Mouse (Mus musculus) CH12.LX (cell line): ENCODE results near the gene She. TPM values are rescaled to one million over a fixed set of nuclear protein-coding genes. Genes with fewer than 3 reads are reported as not detected.

Experiments used
- DNase-seq: peaks from one replicate; pipeline ENCODE4 v3.0.0-alpha.2; 2013; ENCODE audit errors: extremely low read depth
- H3K27ac ChIP-seq: 2 replicates; pipeline ENCODE4 v1.5.1; 2012; ENCODE audit warnings: low read depth, mild to moderate bottlenecking, control low read depth, moderate library complexity; ENCODE audit not compliant: insufficient read depth
- H3K27me3 ChIP-seq: replicated peaks from 2 replicates; pipeline ENCODE3; 2012; ENCODE audit warnings: inconsistent platforms
- H3K36me3 ChIP-seq, 2 experiments: replicated peaks in 1 of 2; 2 replicates each; pipeline versions ENCODE3 to v1.6.1; 2012; ENCODE audit warnings: inconsistent platforms in 1 of 2, low read length in 1 of 2, mild to moderate bottlenecking in 1 of 2, mixed read lengths in 1 of 2, moderate library complexity in 1 of 2; ENCODE audit not compliant: control insufficient read depth in 1 of 2, insufficient read depth in 1 of 2
- H3K4me1 ChIP-seq, 2 experiments: 2 replicates each; pipeline ENCODE4 v1.6.1; 2012; ENCODE audit warnings: inconsistent platforms in 1 of 2, moderate library complexity in 1 of 2; ENCODE audit not compliant: insufficient read depth in 2 of 2, control insufficient read depth in 1 of 2
- H3K4me2 ChIP-seq: 2 replicates; pipeline ENCODE4 v1.6.1; 2012; ENCODE audit warnings: low read depth, mild to moderate bottlenecking, control low read depth; ENCODE audit not compliant: poor library complexity, insufficient read depth, severe bottlenecking
- H3K4me3 ChIP-seq, 3 experiments: fragments of 150-350 bp in 1 of 3; sonication (generic) in 1 of 3; replicated peaks in 1 of 3; 2 replicates each; pipeline versions ENCODE3 to v1.5.1; 2011 to 2012; ENCODE audit warnings: low read depth in 2 of 3, low read length in 2 of 3, mild to moderate bottlenecking in 2 of 3, moderate library complexity in 2 of 3, control low read depth in 1 of 3, improper control_type of control experiment in 1 of 3, inconsistent platforms in 1 of 3, mixed read lengths in 1 of 3; ENCODE audit not compliant: poor library complexity in 1 of 3
- H3K79me2 ChIP-seq: replicated peaks from 2 replicates; pipeline ENCODE4 v1.6.1; 2012; ENCODE audit warnings: mild to moderate bottlenecking, moderate library complexity; ENCODE audit not compliant: control insufficient read depth, poor library complexity, insufficient read depth, severe bottlenecking; ENCODE audit errors: extremely low read depth
- H3K9ac ChIP-seq: 2 replicates; pipeline ENCODE4 v1.6.1; 2012; ENCODE audit warnings: low read depth, mild to moderate bottlenecking, control low read depth, moderate library complexity; ENCODE audit not compliant: insufficient read depth
- H3K9me3 ChIP-seq: replicated peaks from 2 replicates; pipeline ENCODE3; 2012; ENCODE audit warnings: low read length, inconsistent platforms, mixed read lengths
- BHLHE40 ChIP-seq: IDR thresholded peaks from 2 replicates; pipeline ENCODE4 v1.6.1; 2011; ENCODE audit warnings: mild to moderate bottlenecking, low read depth, low read length, improper control_type of control experiment
- CHD1 ChIP-seq: IDR thresholded peaks from 2 replicates; pipeline ENCODE4 v1.6.1; 2012; ENCODE audit warnings: low read depth, low read length, improper control_type of control experiment, inconsistent platforms
- CHD2 ChIP-seq: IDR thresholded peaks from 2 replicates; pipeline ENCODE4 v1.6.1; 2011; ENCODE audit warnings: low read length, improper control_type of control experiment
- CTCF ChIP-seq, 2 experiments: IDR thresholded peaks in 1 of 2; conservative IDR thresholded peaks in 1 of 2; 2 replicates each; pipeline ENCODE4 v1.5.1; 2011 to 2012; ENCODE audit warnings: low read depth in 2 of 2, low read length in 2 of 2, improper control_type of control experiment in 1 of 2, inconsistent platforms in 1 of 2, mild to moderate bottlenecking in 1 of 2, moderate library complexity in 1 of 2
- E2F4 ChIP-seq: IDR thresholded peaks from 2 replicates; pipeline ENCODE4 v1.6.1; 2011; ENCODE audit warnings: low read depth, low read length, improper control_type of control experiment; ENCODE audit not compliant: insufficient replicate concordance
- ELF1 ChIP-seq: IDR thresholded peaks from 2 replicates; pipeline ENCODE4 v1.6.1; 2014; ENCODE audit warnings: low read depth, mild to moderate bottlenecking, inconsistent platforms, low read length, improper control_type of control experiment
- ETS1 ChIP-seq: conservative IDR thresholded peaks from 2 replicates; pipeline ENCODE4 v1.6.1; 2012; ENCODE audit warnings: low read depth, mild to moderate bottlenecking, inconsistent platforms, low read length, improper control_type of control experiment, moderate library complexity
- HCFC1 ChIP-seq: IDR thresholded peaks from 2 replicates; pipeline ENCODE4 v1.6.1; 2012; ENCODE audit warnings: low read depth, mild to moderate bottlenecking, inconsistent platforms, low read length, improper control_type of control experiment
- JUN ChIP-seq: IDR thresholded peaks from 2 replicates; pipeline ENCODE4 v1.6.1; 2011; ENCODE audit warnings: low read depth, mild to moderate bottlenecking, low read length, improper control_type of control experiment, moderate library complexity; ENCODE audit not compliant: insufficient read depth
- JUND ChIP-seq: conservative IDR thresholded peaks from 2 replicates; pipeline ENCODE4 v1.6.1; 2011; ENCODE audit warnings: low read depth, low read length, improper control_type of control experiment
- KAT2A ChIP-seq: IDR thresholded peaks from 2 replicates; pipeline ENCODE4 v1.6.1; 2012; ENCODE audit warnings: low read length, improper control_type of control experiment, inconsistent platforms; ENCODE audit not compliant: insufficient replicate concordance
- MAFK ChIP-seq: IDR thresholded peaks from 2 replicates; pipeline ENCODE4 v1.6.1; 2011; ENCODE audit warnings: low read length, improper control_type of control experiment; ENCODE audit not compliant: insufficient replicate concordance
- MAX ChIP-seq: IDR thresholded peaks from 2 replicates; pipeline ENCODE4 v1.6.1; 2011; ENCODE audit warnings: low read length, improper control_type of control experiment
- MAZ ChIP-seq: IDR thresholded peaks from 2 replicates; pipeline ENCODE4 v1.6.1; 2012; ENCODE audit warnings: low read depth, mild to moderate bottlenecking, inconsistent platforms, low read length, improper control_type of control experiment, moderate library complexity
- MEF2A ChIP-seq: IDR thresholded peaks from 2 replicates; pipeline ENCODE4 v1.6.1; 2014; ENCODE audit warnings: low read depth, mild to moderate bottlenecking, inconsistent platforms, low read length, improper control_type of control experiment, borderline replicate concordance
- MXI1 ChIP-seq: IDR thresholded peaks from 2 replicates; pipeline ENCODE4 v1.6.1; 2011; ENCODE audit warnings: mild to moderate bottlenecking, low read depth, low read length, improper control_type of control experiment
- NELFE ChIP-seq: IDR thresholded peaks from 2 replicates; pipeline ENCODE4 v1.6.1; 2011; ENCODE audit warnings: low read depth, low read length, improper control_type of control experiment
- NRF1 ChIP-seq: IDR thresholded peaks from 2 replicates; pipeline ENCODE4 v1.6.1; 2014; ENCODE audit warnings: low read depth, mild to moderate bottlenecking, inconsistent platforms, low read length, improper control_type of control experiment, moderate library complexity
- PAX5 ChIP-seq: IDR thresholded peaks from 2 replicates; pipeline ENCODE4 v1.6.1; 2012; ENCODE audit warnings: low read length, inconsistent platforms, mixed read lengths
- POLR2AphosphoS2 ChIP-seq: IDR thresholded peaks from 2 replicates; pipeline ENCODE4 v1.6.1; 2011; ENCODE audit warnings: low read depth, low read length, improper control_type of control experiment
- RAD21 ChIP-seq: IDR thresholded peaks from 2 replicates; pipeline ENCODE4 v1.6.1; 2011; ENCODE audit warnings: low read depth, mild to moderate bottlenecking, low read length, improper control_type of control experiment, moderate library complexity
- RCOR1 ChIP-seq: conservative IDR thresholded peaks from 2 replicates; pipeline ENCODE4 v1.6.1; 2012; ENCODE audit warnings: low read depth, mild to moderate bottlenecking, inconsistent platforms, low read length, improper control_type of control experiment
- SIN3A ChIP-seq: IDR thresholded peaks from 2 replicates; pipeline ENCODE4 v1.6.1; 2012; ENCODE audit warnings: low read length, improper control_type of control experiment, inconsistent platforms
- TBP ChIP-seq: conservative IDR thresholded peaks from 2 replicates; pipeline ENCODE4 v1.6.1; 2011; ENCODE audit warnings: low read depth, low read length, improper control_type of control experiment
- TCF12 ChIP-seq: IDR thresholded peaks from 2 replicates; pipeline ENCODE4 v1.6.1; 2014; ENCODE audit warnings: low read depth, mild to moderate bottlenecking, inconsistent platforms, low read length, improper control_type of control experiment
- UBTF ChIP-seq: IDR thresholded peaks from 2 replicates; pipeline ENCODE4 v1.6.1; 2012; ENCODE audit warnings: low read depth, mild to moderate bottlenecking, inconsistent platforms, low read length, improper control_type of control experiment, moderate library complexity
- USF2 ChIP-seq: conservative IDR thresholded peaks from 2 replicates; pipeline ENCODE4 v1.6.1; 2011; ENCODE audit warnings: low read depth, low read length, improper control_type of control experiment
- ZC3H11A ChIP-seq: IDR thresholded peaks from 2 replicates; pipeline ENCODE4 v1.6.1; 2012; ENCODE audit warnings: low read depth, mild to moderate bottlenecking, inconsistent platforms, low read length, improper control_type of control experiment
- ZMIZ1 ChIP-seq: IDR thresholded peaks from 2 replicates; pipeline ENCODE4 v1.6.1; 2012; ENCODE audit warnings: low read depth, mild to moderate bottlenecking, inconsistent platforms, low read length, improper control_type of control experiment
- ZNF384 ChIP-seq: IDR thresholded peaks from 2 replicates; pipeline ENCODE4 v1.6.1; 2012; ENCODE audit warnings: low read depth, low read length, improper control_type of control experiment, inconsistent platforms
- dilution Hi-C: fragments of 300-500 bp; cut with MboI; formaldehyde crosslinking; loops from 2 replicates; pipeline ENCODE4 v1.14.3; 2020; ENCODE audit warnings: low sequenced_read_pairs; ENCODE audit not compliant: extremely low pct_unique_long_range_greater_than_20kb, extremely low pct_ligation_motif_present
- in situ Hi-C: fragments of 300-500 bp; cut with MboI; formaldehyde crosslinking; loops from 3 replicates; pipeline ENCODE4 v1.14.3; 2019; ENCODE audit warnings: low sequenced_read_pairs, low pct_ligation_motif_present, low pct_unique_long_range_greater_than_20kb, mixed read lengths
- polyA plus RNA-seq: library from polyadenylated mRNA; unstranded; fragments of >175 nt; gene quantifications from 2 replicates; pipeline ENCODE4 v1.2.1, GENCODE M21; 2012; ENCODE audit warnings: low read depth; ENCODE audit not compliant: insufficient read length
- total RNA-seq, 2 experiments: library from RNA; depleted of rRNA; stranded (reverse); fragments of 300-350 nt in 1 of 2; fragments of >200 nt in 1 of 2; gene quantifications; 2 replicates each; pipeline ENCODE4 v1.2.3; 2012 to 2014

The She gene
- total and polyA plus RNA-seq, 3 experiments = not detected

DNA sequence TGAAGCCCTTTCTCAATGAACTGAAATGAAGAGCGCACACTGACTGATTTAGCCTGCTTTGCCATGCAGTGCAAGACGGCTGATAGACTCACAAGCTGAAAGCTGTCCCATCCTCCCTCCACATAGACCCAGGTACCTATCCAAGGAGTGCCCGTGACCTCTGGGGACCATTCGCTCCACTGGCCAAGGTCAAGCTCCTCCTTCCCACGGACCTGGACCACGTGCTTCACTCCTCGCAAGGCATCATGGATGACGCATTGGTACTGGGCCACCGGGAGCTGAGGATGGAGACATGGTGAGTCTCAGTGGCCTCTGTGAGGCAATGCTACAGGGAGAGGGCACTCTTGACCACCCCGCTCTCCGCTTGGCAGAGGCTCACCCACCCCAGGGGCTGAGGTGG lies 54.6 kb downstream of the She start:
- Histone ChIP-seq H3K9ac (no peak overlapping the region), H3K4me2 (no peak overlapping the region), H3K27ac (no peak overlapping the region), H3K27me3 (no peaks in the 10 kb centered on the region), H3K36me3 (peaks cover 3 to 13% of the 10 kb centered on the region in 2 experiments), H3K4me3 (no peak overlapping the region), H3K4me1 (peaks cover 52 to 90% of the 10 kb centered on the region in 2 experiments), H3K79me2 (no peaks in the 10 kb centered on the region), H3K9me3 (no peaks in the 10 kb centered on the region)
- in situ Hi-C loops = no loop called here
- dilution Hi-C loops = no loop called here
- TF ChIP-seq ETS1 (no peak), PAX5 (no peak), ZNF384 (no peak), RCOR1 (no peak), ZMIZ1 (no peak), NRF1 (no peak), RAD21 (no peak), SIN3A (no peak), ZC3H11A (no peak), MAZ (no peak), MXI1 (no peak), MAX (no peak), USF2 (no peak), CHD1 (no peak), POLR2AphosphoS2 (no peak), HCFC1 (no peak), NELFE (no peak)
- DNase-seq = no peak

DNA sequence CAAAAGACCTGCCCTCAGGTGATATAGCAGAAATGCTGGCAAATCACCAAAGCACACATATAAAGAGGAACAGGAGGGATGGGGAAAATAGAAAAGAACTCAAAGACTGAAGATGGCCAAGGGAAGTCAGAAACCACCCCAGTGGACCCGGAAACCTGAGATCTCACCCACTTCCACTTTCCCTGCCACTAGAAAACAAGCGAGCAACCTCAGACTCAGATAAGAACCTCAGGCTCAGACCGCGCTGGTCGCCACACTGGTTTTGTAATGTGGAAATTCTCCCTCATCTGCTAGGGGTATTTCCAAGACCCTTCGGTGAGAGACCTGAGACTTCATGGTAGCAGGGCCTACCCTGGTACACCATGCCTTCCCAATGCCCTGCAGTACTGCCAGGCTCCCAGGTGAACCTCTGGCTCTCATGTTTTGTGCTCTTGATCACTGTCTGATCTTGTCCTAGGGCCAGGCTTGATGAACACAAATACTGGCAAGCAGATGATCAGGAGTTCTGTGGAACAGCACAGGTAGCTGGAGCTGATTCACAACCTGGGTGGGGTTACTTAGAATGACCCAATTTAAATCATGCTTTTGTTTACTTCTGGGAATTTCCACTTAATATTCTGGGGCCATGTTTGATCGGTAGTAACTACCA lies 56.5 kb downstream of the She start:
- peak overlapping the region; percentile 29; the same call in 1 of the 2 replicates for H3K27ac ChIP-seq
- H3K9ac ChIP-seq = no peak overlapping the region
- in situ Hi-C loops = no loop called here
- TF ChIP-seq PAX5 = no peak
- TF ChIP-seq JUN = no peak
- no peak for TF ChIP-seq MEF2A
- TF ChIP-seq CTCF (conservative IDR thresholded peaks at IDR 0.05 in 1 of 2, IDR thresholded peaks at IDR 0.05 in 1 of 2; ENCODE audit: low read depth in 2 of 2, low read length in 2 of 2) = no peak
- TF ChIP-seq ZC3H11A = no peak
- peak; percentile 56 for TF ChIP-seq ETS1
- TF ChIP-seq POLR2AphosphoS2 = no peak
- TF ChIP-seq KAT2A = no peak
- TF ChIP-seq HCFC1 = no peak
- peak; percentile 54; the same call in 1 of the 2 replicates for TF ChIP-seq ELF1
- no peak for TF ChIP-seq NRF1
- 0 out of 2 replicates have a peak, but pooled peaks have one; percentile 48 for TF ChIP-seq SIN3A
- no peak for TF ChIP-seq USF2
- 0 out of 2 replicates have a peak, but pooled peaks have one; percentile 83 for TF ChIP-seq CHD1
- no peak; the same call in 1 of the 2 replicates for TF ChIP-seq TCF12
- no peak for TF ChIP-seq E2F4
- peak; percentile 32; the same call in 1 of the 2 replicates for TF ChIP-seq ZMIZ1
- no peak for TF ChIP-seq UBTF
- TF ChIP-seq BHLHE40 = peak; percentile 57; the same call in 1 of the 2 replicates
- TF ChIP-seq TBP = no peak
- TF ChIP-seq MXI1 = 0 out of 2 replicates have a peak, but pooled peaks have one; percentile 33
- TF ChIP-seq JUND = no peak
- 0 out of 2 replicates have a peak, but pooled peaks have one; percentile 35 for TF ChIP-seq MAZ
- no peak for TF ChIP-seq CHD2
- peak; percentile 77 for TF ChIP-seq MAFK

More for the DNA sequence above, 56.5 kb downstream of the She start:
- Histone ChIP-seq H3K9me3 (peaks cover 3% of the 10 kb centered on the region), H3K36me3 (peaks cover 3 to 14% of the 10 kb centered on the region in 2 experiments), H3K27me3 (no peaks in the 10 kb centered on the region), H3K79me2 (no peaks in the 10 kb centered on the region), H3K4me1 (peaks cover 43 to 86% of the 10 kb centered on the region in 2 experiments), H3K4me3 (no peak overlapping the region), H3K4me2 (0 out of 2 replicates have a peak overlapping the region, but pooled peaks have one; percentile 29)
- dilution Hi-C loops = no loop called here
- DNase-seq = no peak
